Mouse (Mus musculus) activated CD4-positive, CD25-positive, alpha-beta regulatory T cell, adult 4 months (primary cell): ENCODE measurements at regions not wholly inside any gene's neighbourhood (a gene's known extent, or its start where the extent isn't known, plus 50 kb on each side); places are given as distances from the start of the nearest gene placed in this dataset.
A peak's percentile ranks its signal among the peaks of the same experiment; 100 is the strongest.

ENCODE experiments used
- ATAC-seq: one replicate; pipeline ENCODE4 v1.8.0; 2017

- no peak for ATAC-seq
Measured at GRCm38 (mm10) chr10:98725110-98725509, 189.1 kb upstream of the Atp2b1 start.

- ATAC-seq: no peak
Measured at GRCm38 (mm10) chr10:98727130-98727529, 187.1 kb upstream of the Atp2b1 start.

- no peak for ATAC-seq
Measured at GRCm38 (mm10) chr10:98728396-98729030, 185.7 kb upstream of the Atp2b1 start.

- no peak for ATAC-seq
Measured at GRCm38 (mm10) chr10:98733950-98734585, 180.1 kb upstream of the Atp2b1 start.

GRCm38 (mm10) chr10:98740507-98741147 lies 173.6 kb upstream of the Atp2b1 start:
- ATAC-seq: no peak

- no peak for ATAC-seq
Measured at GRCm38 (mm10) chr10:98741398-98741797, 172.8 kb upstream of the Atp2b1 start.

GRCm38 (mm10) chr10:98742822-98743605 lies 171.2 kb upstream of the Atp2b1 start:
- ATAC-seq: no peak

- ATAC-seq: peak; percentile 85
Measured at GRCm38 (mm10) chr10:98744246-98744645, 170.0 kb upstream of the Atp2b1 start.

GRCm38 (mm10) chr10:98744662-98745061 lies 169.5 kb upstream of the Atp2b1 start:
- no peak for ATAC-seq

- ATAC-seq: peak; percentile 73
Measured at GRCm38 (mm10) chr10:98745409-98745808, 168.8 kb upstream of the Atp2b1 start.

- ATAC-seq: peak; percentile 21
Measured at GRCm38 (mm10) chr10:98745861-98746260, 168.3 kb upstream of the Atp2b1 start.

GRCm38 (mm10) chr10:98748856-98749583 lies 165.2 kb upstream of the Atp2b1 start:
- no peak for ATAC-seq

GRCm38 (mm10) chr10:98749584-98749947 lies 164.6 kb upstream of the Atp2b1 start:
- ATAC-seq: no peak

- no peak for ATAC-seq
Measured at GRCm38 (mm10) chr10:98751376-98752058, 162.7 kb upstream of the Atp2b1 start.

GRCm38 (mm10) chr10:98761080-98761479 lies 153.1 kb upstream of the Atp2b1 start:
- no peak for ATAC-seq

- no peak for ATAC-seq
Measured at GRCm38 (mm10) chr10:98765786-98766419, 148.3 kb upstream of the Atp2b1 start.

GRCm38 (mm10) chr10:98779783-98780182 lies 134.4 kb upstream of the Atp2b1 start:
- ATAC-seq: no peak

GRCm38 (mm10) chr10:98780938-98781337 lies 133.3 kb upstream of the Atp2b1 start:
- ATAC-seq: no peak

- ATAC-seq: peak; percentile 44
Measured at GRCm38 (mm10) chr10:98781888-98782351, 132.3 kb upstream of the Atp2b1 start.

- peak; percentile 72 for ATAC-seq
Measured at GRCm38 (mm10) chr10:98785411-98785810, 128.8 kb upstream of the Atp2b1 start.

GRCm38 (mm10) chr10:98786089-98786488 lies 128.1 kb upstream of the Atp2b1 start:
- ATAC-seq: peak; percentile 65
